Mouse (Mus musculus) spleen, adult 18-20 months (tissue): ENCODE measurements at regions not wholly inside any gene's neighbourhood (a gene's known extent, or its start where the extent isn't known, plus 50 kb on each side); places are given as distances from the start of the nearest gene placed in this dataset.
A peak's percentile ranks its signal among the peaks of the same experiment; 100 is the strongest.

Source experiments
- DNase-seq, 2 experiments: peaks; one replicate each; pipeline ENCODE4 v3.0.0; 2022; ENCODE audit warnings: mixed read lengths in 2 of 2

DNA sequence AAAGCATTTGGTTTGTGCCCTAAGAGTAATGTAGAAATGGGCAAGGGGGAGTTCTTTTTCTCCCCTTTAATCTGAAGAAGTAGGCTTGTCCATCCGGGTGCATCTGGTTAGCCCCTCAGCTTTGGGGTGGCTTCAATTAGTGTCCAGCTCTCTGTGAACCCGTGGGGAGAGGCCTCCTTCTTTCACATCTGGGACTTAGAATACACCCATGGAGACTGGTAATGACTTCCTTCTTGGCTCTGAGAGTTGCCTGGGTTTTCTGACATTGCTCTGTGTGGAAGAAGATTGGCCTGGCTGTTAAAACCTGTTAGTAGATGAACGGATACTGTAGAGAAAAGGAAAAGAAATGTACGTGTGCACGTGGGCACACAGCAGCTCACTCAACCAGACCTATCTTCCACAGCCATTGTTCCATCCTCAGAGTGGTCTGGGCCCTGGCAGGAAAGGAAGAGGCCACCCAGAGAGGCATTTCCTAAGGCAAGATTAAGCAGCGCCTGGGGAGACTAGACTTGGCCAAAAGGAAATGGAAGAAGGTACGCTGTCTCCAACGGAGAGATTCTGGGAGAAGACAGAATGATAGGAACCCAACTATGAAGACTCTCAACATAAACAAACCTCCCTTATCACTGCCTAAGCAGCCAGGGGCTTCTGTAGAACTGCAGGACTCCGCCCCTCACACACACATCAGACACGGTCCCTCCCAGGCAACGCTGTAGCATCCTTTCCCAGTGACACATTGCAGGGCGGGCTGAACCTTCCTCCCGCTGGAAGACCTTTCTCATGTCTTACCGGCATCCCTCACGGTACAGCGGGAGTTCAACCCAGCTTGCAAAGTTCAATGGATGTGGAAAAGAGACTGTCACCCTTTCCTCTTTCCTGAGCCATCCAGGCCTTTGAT is 372.4 kb downstream of the Foxo1 start:
- no peak for DNase-seq

DNA sequence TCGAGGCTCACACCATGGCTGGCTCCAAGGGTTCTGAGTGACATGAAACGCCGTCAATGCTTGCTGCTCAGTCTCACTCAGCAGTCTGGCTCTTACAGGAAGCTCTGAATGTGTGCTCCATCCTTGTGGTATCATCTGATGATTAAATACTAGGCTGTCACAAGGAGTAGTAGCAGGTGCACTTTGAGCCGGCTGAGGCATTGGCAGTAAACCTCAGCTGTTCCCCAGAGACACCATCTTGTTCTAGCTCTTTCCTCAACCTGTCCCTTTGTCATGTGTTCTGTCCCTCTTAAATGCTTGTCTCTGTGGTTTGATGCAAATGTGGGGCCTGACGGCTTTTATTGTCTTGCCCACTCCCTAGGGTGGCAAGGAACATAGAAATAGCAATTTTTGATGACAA is 370.7 kb downstream of the Foxo1 start:
- DNase-seq, result peak; percentile 38 to 56

DNA sequence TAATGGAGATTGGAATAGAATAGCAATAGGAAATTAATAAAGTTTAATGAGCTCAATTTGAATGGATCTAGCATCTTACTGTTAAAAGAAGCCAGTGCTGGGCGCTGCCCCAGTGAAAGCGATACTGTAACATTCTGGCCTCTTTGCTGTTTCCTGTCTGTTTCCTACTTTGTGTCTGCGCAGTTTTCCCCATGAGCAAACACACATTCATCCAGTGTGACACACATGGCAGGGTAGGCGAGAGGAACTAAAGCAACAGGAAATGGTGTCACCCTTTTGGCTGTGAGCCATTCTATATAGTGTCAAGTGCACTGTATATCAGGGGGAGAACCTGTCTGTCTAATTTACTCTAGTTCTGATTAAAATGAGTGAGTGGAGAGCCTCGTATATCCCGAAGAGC is 366.2 kb downstream of the Foxo1 start:
- DNase-seq, result peak; percentile 51 to 62

DNA sequence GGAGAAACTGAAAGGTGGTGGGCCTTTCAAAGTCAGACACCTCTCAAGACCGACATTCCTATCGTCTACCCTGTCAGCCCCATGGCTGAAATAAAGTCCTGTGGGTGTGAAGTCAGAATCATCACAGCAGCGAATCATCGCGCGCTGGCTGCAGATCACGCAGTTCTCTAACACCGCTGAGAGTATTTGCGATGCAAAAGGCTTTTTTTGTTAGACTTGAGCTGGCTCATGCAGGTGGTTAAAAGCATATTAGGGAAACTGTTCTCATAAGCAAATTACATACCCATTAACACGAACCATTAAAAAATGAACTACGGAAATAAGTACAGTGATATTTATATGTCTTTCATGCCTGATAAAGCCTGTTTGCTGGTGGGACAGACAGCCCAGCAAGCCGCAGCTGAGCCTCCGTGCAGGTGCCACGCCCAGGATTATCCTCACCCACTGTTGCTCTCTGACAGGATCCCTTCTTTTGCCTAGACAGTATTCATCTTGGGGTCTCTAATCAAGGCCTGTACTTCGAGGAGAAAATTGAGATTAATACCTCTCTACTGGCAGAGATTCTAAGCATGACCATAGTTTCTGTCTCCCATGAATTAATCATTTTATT is 365.5 kb downstream of the Foxo1 start:
- DNase-seq, result peak; percentile 37 to 40

DNA sequence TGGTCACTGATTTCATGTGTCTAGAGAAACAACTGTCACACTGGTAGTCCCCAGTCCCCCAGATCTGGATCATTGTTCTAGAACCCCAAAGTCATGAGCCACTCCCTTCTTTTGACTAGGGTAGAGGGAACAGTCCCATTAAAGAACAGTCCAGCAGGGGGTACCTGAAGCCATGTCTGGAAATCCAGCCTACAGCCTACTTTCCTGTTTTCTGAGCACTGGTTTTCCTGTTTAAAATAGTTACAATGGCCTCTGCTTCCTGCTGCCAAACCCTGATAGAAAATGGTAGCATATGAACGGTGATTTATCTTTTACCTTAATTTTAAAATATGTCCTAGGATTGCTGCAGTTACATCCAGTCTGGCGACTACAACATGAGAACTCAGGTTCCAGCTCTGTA is 364.5 kb downstream of the Foxo1 start:
- DNase-seq, result no peak

DNA sequence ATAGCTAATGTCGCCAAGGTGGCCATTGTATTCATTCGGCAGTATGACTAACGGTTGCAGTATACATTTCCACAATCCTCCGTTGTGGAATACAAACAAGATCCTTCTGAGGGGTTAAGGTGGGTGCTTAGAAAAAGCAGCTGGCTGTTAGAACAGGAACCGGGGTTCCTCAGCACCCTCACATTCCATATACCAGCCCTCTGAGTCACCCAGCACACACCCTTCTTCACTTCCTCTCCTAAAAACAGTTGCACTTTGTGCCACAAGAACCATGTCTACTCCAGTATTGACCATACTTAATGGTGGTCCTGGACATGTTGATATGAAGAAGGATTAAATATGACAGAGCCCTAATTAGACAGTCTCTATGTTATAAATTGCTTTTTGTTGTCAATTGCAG is 362.1 kb downstream of the Foxo1 start:
- no peak for DNase-seq

DNA sequence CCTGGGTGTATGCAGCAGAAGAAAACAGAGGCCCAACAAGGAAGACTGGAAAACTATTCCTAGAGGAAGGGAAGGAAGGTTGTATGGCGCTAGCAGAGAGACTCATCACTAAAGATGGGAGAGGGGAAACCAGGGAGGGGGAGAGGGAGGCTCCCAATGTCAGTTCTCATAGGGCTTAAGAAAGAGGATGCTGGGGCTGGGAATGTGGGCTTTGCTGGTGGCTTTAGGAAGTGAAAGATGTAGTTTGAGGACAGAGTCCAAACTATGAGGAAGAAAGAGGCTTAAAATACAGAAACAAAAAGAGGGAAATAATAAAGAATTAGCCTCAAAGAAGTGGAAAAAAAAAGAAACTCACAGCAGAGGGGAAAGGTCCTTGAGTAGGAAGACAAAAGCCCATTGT is 357.0 kb downstream of the Foxo1 start:
- DNase-seq, result no peak

- DNase-seq, result no peak
Observed at GRCm38 (mm10) chr3:52622530-52622929, 354.4 kb downstream of the Foxo1 start.

GRCm38 (mm10) chr3:52621936-52622335 is 353.8 kb downstream of the Foxo1 start:
- no peak for DNase-seq

DNA sequence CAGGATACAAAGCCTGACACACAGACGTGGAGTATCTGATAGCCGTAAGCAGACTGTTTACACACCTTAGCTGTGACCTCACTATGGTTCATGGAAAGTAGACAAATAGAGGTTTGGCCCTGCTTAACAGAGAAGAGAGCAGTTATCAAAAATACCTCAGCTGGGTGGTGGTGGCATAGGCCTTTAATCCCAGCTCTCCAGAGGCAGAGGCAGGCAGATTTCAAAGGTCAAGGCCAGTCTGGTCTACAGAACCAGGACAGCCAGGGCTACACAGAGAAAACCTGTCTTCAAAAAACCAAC is 350.7 kb downstream of the Foxo1 start:
- no peak for DNase-seq

- no peak for DNase-seq
Observed at GRCm38 (mm10) chr3:52618212-52618924, 350.2 kb downstream of the Foxo1 start.

- DNase-seq, result no peak
Observed at GRCm38 (mm10) chr3:52617413-52618149, 349.4 kb downstream of the Foxo1 start.

DNA sequence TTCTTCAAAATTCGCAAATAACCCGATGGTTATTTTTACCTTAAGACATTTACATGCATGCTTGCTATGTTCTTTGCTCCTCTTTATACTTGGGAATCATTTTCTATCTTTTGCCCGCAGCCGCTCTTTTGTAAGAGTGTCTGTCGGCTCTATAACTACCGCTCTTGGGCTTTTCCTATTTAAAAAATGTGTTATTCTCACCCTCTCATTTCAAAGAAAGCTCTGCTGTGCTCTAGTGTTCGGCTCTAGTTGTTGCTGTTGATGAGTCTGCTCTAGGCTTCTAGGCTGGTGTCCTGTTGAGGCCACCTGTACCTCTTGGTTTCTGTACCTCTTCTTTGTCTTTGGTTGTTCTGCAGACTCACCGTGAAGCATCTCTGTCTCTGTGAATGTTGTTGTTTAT is 343.7 kb downstream of the Foxo1 start:
- DNase-seq, result no peak

GRCm38 (mm10) chr3:52610466-52610865 is 342.3 kb downstream of the Foxo1 start:
- DNase-seq, result no peak

- no peak for DNase-seq
Observed at GRCm38 (mm10) chr3:52608086-52608426, 339.9 kb downstream of the Foxo1 start.

DNA sequence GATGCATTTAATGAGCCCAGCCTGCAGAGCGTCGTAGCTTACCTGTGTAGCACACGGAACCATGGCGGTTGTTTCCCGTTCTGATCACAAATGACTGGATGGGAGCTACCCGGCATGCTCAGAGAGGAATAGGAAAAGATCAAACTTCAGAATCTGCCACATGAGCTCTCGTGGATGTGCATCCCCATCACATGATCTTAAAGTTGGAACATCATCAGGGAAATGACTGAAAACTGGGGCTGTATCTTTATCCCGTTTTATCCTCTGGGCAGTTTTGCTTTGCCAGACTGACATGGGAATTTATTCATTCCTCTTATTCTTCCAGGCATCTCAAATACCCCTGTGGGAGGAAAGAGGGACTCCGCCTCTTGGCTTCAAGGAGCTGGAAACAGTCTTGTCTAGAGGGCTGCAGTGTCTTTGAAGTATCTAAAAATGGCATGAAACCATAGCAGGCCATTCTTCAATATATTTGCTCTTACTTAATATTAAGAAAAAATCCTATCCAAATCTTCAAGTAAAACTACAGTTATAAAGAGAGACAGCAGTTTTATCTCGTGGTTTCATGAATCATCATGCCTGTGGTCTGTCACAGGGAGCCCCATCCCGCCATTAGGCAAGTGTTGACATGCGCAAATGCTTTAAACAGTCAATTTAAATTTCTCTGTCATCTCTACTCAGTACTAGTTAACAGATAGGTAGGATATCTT is 339.4 kb downstream of the Foxo1 start:
- DNase-seq, result no peak

DNA sequence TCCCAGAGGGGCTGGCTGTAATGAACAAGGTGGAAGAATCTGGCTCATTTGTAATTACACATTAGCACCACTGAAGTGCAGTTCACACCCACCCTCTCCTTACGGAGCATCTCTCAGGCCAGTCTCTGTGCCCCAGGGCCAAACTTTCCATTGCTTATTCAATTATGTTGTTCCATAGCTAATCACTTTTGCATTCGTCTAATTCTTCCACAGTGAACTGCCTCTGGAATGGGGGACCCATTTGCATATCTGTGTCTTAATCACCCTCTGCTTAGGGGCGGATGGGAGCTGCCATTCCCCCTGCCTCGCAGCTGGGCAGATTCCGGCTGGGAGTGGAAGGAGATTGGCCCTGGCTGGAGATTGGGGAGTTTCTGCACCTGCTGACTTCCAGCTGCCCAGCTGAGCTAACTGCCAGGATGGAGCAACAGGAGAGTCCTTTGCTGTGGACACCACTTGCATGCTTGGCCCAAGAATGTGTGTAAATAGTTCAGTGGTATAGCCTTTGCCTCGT is 337.2 kb downstream of the Foxo1 start:
- DNase-seq, result no peak

DNA sequence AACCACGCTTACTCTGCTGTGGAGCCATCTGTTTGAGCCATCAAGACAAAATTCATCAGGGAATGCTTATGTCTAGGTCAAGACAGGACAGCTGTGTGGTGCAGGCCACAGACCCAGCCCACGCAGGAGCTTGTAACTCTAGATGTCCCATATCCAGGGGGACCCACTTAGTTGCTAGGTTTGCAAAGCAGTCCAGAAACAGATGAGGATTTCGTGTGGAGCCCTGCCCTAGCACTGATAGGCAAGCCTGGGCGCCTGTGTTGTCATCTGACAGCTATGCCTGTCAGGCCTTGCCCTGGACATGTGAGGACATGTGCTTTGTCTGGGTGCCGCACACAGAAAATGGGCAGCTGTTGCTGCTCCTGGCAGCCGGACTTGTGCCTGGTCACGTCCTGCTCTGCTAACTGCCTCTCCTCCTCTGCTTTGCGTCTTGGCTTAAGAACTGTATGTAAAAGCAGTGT is 335.1 kb downstream of the Foxo1 start:
- DNase-seq, result no peak

DNA sequence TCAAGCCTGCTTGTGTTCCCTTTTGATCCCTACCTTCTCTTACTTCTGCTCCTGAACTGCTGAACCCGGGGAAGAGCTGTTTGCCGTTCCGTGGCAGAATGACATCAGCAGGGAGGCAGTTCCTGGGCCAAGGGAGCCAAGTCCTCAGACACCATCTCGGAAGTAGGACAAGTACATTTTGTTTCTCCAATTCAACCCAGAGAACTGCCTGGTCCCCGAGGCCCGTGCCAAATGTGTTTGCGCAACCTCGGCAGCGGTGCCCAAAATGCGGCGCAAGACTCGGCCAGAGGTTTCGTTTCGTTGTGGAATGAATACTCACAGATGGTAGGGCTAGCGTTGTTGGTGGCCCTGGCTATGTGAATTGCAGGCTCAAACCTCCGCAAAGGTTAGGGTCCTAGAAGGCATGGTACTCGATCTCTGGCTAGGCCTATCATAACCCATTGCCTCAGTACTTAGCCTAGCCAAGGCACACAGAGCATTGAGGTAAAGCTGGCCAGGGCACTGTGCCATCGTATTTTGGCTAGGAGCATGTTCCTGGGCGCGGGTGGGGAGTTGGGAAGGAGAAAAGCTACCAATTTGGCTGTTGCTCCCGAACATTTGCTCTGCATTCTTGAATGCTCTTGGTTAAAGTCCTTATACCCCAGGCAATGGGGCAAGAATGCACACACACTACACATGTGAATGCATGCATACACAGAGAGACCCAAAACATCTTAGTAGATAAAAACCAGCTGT is 333.0 kb downstream of the Foxo1 start:
- DNase-seq, result no peak

GRCm38 (mm10) chr3:52600581-52600980 is 332.4 kb downstream of the Foxo1 start:
- no peak for DNase-seq

- no peak for DNase-seq
Observed at GRCm38 (mm10) chr3:52600146-52600545, 332.0 kb downstream of the Foxo1 start.

DNA sequence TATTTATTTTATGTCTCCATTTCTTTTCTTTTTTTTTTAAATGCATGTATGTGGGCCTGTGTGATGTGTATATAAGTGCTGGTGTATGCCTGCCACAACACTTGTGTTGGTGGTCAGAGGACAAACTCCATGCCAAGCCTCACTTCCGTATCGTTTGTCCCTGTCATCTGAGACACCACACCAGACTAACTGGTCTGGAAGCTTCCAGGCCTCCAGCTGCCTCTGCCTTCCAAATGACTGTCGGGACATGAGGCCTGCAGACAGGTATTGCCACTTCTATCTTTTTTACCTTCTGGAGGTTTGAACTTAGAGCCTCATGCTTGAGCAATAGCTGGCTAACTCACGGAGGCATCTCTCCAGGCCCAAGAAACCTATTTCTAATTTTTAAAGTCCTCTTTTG is 318.3 kb downstream of the Foxo1 start:
- DNase-seq, result no peak
